Mouse (Mus musculus) kidney, postnatal 36 days (tissue): ENCODE measurements around the gene Tmem217.

ENCODE experiments used
- DNase-seq, 2 experiments: peaks; one replicate each; pipeline ENCODE4 v3.0.0; 2021 to 2022; ENCODE audit warnings: mixed read lengths in 2 of 2

The Tmem217 gene

DNA sequence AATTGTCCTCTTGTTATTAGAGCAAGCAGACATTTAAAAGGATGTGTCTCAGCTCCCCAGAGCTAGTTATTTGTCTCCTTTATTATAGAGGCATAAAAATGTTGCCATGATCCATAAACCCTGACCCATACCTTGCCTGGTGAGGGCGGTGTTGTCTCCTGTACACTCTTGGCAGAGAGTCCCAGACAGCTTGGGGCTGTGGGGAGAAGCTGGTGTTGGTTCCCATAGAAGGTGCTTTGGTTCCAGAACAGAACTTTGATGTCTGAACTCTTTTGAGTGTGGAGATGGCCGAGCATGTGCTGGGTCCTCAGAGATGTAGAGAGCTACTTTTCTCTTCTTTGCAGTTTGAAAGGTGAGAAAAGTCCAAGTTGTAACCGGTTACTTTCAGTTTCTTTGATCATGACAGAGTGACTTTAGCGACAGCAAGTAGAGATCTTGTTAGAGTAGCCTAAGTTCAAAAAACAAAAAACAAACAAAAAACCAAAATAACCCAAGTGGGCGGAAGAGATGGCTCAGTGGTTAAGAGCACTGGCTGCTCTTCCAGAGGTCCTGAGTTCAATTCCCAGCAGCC, at the start of gene Tmem217:
Gene Tmem217 (minus strand): TSS at position 224 of the 571 bp plus-strand sequence.
- DNase-seq: no peak

DNA sequence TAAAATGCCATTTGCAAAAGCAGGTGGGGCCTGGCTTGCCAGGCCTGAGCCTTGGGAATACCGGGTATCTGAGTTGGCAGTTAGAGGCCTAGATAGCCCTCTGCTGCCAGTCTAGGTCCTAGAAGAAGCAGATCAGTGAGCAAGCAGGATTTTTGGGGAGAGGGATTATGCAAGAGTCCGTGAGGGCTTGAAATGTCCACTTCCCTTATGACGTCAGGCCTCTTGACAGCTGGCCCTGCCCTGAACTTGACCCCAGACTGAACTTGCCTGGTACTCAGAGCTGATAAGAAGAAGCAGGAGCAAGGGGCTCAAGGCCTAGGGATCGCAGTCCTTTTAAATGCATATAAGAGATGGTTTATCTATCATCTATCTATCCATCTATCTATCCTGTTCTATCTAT, 49.2 kb upstream of the Tmem217 start:
- DNase-seq: peak in 1 of 2 experiments; percentile 49

DNA sequence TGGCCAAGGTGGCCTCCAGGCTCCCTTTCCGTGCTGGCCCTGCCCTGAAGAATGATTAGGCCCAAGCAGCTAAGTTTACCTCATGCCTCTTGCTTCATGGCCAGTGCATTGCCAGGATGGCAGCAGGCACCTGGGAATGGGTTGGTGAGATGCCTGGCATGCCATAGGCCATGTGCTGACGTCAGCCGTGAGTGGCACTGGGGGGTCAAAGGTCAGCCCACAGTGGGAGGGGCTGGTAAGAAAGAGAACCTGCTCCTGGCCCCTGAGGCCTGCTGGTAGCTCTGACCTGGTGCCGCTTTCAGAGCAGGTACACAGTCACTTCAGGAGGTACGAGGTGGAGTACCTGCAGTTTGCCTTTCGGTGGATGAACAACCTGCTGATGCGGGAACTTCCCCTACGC, 47.4 kb upstream of the Tmem217 start:
- peak; percentile 62 to 66 for DNase-seq

DNA sequence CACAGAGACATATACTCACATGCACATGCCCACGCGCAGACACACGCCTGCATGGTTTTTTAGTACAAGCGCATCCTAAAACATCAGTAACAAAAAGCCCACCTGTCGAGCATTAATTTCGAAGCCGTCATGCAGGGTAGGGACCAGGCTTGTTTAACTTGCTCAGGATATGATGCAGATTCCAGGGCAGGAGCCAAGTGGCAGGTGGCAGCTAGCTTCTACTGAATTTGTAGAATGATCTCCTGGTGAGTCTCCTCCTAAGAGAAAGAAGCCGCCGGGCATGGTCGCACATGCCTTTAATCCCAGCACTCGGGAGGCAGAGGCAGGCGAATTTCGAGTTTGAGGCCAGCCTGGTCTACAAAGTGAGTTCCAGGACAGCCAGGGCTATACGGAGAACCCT, 46.9 kb upstream of the Tmem217 start:
- no peak for DNase-seq

DNA sequence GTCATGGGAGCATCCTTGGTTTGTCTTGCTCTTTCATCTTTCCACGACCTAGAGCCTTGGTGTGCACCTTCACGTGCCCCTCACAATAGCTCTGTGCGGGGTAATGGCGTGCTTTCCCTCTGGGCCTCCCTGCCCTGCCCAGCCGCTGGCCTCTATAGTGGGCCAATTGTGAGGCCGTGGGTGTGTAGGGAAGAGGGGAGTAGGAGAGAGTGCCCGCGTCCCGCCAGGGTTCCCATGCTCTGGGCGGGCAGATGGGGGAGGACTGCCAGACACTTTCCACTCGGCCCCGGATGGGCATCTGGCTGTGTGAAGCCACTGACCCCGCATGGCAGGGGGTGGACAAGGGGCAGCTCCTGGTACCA, 44.6 kb upstream of the Tmem217 start:
- DNase-seq: no peak

DNA sequence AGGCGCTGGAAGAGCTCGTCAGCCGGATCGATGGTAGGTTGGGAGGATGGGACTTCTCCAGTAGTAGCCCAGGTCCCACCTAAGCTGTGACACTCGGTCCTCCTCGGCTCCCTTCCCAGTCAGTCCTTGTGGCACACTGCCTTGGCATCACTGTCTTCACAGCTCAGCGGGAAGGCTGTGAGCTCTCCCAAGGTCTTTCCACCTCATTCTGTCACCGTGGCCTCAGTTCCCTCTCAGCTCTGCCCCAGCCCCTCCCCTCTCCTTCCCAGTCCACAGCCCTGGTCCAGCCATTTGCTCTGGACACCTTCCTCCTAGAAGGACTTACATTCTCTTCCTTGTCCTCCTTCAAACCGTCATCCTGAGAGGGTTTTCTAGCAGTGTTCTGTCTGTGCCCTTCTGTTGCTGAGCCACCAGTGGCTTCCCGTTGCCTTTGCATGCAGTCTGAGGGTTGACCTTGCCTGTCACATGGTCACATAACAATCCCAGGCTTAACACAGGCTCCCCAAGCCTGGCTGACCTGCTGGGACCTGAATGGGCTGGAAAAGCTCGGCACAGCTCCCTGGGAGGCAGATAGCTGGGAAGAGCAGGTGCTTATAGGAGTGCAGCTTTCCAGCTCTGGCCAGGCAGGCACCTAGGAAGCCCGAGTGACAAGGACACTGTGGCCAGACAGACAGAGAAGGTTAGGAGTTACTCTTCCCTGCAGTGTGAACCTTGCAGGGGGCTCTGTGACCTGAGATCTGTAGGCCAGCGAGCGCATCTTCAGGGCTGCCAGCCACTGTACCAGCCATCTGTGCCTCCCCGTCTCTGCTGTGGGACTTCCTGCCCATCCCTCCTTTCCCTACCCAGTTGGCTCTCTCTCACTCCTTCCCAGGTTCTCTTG, 43.9 kb upstream of the Tmem217 start:
- peak; percentile 30 to 48 for DNase-seq

DNA sequence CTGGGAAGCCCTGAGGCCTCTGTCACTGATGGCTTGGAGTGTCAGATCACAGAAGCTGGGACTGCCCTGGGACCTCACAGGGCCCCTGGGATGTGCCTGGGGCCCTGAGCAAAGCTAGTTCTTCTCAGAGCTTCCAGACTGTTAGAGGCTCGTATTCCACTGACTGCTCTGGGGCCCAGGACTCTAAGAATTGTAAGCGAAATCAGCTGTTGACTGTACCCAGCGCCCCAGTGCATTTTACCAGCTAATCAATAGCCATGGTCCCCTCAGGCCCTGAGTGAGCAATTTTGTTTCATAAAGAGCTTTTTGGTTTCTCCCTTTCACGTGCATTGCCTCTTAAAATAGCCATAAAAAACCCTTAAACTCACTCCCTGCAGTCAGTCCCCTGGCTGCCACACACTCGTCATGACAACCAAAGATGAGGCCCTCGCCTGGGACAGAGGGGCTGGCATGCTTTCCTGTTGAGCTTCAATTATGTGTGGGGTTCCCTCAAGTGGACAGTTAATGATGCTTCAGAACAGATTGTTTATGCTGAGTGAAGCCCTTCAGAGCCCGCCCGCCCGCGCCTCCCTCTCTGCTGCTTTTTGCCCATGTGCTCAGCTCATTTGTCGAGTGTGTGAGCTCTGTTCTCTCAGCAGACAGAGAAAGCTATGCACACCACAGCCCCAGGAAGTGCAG, 37.2 kb upstream of the Tmem217 start:
- no peak for DNase-seq

DNA sequence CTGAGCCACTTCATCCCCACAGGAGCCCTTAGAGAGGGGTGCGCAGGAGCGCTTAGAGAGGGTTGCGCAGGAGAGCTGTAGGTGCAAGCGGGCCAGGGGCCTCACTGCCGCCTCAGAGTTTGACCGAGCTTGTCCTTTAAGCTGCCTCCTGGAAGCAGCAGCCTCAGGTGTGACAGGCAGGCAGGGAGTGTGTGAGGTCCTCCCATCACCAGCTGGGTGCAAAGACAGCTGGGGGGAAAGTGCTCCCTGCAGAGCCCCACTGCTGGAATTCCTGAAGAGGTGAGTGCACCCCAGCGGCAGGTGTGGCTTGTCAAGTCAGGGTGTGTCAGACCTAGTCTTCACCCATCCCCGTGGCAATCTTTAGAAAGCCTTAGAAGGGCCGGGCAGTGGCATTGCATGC, 34.7 kb upstream of the Tmem217 start:
- no peak for DNase-seq

DNA sequence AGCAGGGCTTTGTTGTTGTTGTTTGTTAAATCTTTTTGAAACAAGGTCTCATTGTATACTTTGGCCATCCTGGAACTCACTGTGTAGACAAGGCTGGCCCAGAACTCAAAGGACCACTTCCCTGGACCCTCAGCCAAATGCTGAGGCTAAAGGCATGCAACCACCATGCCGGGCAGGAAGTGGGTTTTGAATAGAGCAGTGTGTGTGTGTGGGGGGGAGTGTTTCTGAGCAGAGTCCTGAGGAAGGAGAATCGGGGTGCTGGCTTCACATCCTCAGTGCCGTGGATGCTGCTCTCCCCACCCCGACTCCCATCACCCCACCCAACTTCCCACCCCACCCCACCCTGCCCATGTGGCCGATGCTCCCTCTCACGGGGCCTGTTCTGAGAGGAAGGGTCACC, 33.3 kb upstream of the Tmem217 start:
- no peak for DNase-seq

DNA sequence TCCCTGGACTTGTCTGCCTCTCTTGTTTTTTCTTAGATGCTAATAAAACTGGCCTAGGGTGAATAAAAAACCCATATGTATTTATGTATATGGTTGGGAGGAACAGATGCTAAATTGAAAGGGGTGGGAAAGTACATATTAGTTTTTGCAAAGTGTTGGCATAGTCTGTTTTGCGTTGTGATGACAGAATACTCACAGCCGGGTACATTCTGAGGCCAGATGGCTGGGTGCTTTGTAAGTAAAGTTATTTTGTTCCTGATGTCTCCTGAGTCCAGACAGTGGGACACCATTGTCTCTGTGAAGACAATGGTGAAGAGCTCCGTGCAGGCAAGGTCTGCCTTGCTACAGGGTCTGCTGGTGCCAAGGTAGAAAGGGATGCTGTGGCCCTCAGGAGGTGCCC, 32.6 kb upstream of the Tmem217 start:
- DNase-seq: no peak

DNA sequence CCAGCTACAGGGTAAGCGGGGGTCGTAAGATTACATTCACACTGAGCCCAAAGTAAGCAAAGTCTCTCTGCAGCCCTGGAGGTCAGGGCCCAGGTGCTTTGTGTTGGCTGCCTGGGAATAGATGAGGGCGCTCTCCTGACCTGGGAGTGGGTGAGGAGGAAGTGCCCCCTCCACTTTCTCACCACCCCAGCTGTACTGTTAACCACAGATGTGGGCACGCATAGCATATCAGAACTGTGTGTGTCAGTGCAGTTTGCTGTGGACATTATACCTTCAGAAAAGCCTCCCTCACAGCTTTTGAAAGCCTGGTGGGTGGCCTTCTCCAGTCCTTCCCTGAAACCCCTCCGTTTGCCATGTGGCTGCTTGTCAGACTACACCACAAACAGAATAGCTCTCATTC, 32.1 kb upstream of the Tmem217 start:
- no peak for DNase-seq

DNA sequence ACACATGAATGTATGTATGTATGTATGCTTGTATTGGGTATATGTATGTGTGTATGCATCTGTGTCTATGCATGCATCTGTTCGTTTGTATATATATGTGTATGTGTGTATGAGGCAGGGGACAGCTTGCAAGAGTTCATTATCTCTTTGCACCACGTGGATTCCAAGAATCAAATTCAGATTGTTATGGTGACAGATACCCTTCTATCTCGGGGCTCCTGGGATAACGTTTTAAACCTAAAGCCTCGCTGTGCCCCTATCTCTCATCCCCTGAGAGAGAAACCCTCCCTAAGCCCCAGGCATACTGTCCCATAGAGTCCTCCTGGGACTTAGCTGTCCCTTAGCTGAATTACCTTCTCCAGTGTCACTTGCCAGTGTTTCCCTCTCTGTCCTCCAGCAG, 31.4 kb upstream of the Tmem217 start:
- DNase-seq: no peak

DNA sequence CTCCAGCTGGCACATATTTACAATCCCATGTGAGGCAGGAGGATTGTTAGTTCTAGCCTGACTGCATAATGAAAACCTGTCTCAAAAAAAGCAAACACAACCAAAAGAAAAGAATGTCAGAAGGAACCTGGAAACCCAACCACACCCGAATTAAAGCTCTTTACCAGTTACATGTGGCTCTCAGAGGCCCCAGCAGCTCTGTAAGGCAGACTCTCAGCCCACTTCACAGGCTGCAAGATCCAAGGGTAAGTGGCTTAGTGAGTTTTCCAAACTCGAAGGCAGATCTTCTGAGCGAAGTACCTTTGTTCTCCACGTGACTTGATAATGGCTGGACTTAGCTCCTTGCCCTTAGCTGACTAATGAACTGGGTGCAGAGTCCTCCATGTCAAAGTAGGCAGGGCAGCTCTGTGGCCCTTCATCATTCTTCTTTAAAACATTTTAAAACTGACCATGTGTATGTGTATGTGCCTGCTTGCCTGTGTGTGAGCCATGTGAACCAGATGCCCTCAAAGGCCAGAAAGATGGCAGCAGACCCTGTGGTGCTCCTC, 27.5 kb upstream of the Tmem217 start:
- DNase-seq: peak; percentile 58 to 62

DNA sequence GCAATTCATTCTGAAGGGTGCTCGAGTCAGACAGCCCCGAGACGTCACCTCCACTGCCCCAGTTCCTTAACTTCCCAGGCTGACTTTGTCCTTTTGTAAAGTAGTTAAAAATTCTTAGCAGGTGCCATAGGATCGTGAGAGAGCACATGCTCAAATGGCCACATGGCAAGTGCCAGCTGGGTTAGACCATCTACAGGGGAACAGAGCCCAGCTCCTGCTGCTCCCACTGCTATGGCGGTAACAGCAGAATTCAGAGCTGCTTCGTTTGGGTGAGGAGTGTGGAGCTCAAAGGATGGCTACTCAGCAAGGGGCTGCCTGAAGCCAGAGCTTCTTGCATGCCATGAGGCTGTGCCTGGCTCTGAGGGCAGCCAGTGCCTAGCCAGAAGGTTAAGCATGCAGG, 17.6 kb upstream of the Tmem217 start:
- no peak for DNase-seq

DNA sequence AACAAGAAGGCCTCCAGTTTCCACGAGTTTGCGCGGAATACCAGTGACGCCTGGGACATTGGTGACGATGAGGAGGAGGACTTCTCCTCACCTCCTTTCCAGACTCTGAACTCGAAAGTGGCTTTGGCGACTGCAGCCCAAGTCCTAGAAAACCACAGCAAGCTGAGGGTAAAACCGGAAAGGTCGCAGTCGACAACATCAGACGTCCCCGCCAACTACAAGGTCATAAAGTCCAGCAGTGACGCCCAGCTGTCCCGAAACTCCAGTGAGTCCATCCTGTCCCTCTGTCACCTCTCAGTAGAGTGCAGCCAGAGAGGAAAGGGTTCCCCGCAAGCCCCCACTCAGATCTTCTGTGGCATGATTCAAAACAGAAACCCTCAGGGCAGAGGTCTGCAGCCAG, 16.2 kb upstream of the Tmem217 start:
- no peak for DNase-seq

DNA sequence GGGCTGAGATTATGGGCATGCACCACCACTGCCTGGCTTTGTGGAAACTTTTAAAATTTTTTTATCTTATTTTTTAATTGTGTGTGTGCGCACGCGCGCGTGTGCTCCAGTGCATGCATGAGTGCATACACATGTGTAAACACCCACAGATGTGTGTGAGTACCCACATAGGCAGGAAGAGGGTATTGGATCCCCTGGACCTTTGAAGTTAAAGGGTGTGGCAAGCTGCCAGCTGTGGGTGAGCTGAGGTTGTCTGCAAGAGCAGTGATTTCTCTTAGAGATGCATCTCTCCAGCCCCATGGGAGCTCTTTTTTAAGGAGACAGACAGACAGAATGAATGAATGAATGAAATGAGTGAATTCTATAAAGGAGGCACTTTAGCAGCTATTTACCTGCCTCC, 13.3 kb upstream of the Tmem217 start:
- no peak for DNase-seq

DNA sequence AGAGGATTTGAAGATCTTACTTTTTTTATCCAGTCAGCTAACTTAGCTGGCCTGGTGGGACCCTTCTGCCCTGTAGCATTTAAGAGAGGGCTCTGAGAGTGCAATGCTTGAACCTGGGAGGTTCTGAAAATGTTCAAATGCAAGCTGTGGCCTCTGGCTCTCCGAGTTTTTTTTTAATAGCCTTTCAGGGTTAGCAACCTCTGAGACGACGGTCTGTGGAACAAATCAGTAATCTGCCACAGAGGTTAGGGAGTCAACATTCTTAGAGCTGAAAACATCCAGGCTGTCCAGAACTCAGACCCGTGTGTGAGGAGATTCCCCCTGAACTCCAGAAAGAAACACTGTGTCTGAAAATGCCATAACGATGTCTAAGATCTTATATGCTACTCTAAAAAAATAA, 6.3 kb upstream of the Tmem217 start:
- DNase-seq: peak in 1 of 2 experiments; percentile 38

DNA sequence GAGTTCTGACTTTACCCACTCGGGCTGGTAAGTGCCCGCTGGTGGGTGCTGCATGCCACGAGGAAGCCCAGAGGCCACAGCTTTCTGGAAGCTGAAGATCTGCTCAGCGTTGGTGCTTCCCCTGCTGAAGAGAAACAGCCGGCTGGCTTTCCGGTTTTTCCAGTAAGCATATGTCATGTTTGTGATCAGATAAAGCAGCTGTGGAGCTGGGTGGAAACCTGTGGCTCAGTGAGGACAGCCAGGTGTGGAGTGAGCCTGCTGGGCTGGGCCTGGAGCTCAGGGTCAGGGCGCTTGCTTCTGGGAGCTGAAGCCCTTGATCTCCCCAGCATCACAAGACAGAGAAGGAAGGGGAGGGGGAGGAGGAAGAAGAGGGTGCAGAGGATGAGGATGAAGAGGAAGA, 4.7 kb upstream of the Tmem217 start:
- DNase-seq: no peak

DNA sequence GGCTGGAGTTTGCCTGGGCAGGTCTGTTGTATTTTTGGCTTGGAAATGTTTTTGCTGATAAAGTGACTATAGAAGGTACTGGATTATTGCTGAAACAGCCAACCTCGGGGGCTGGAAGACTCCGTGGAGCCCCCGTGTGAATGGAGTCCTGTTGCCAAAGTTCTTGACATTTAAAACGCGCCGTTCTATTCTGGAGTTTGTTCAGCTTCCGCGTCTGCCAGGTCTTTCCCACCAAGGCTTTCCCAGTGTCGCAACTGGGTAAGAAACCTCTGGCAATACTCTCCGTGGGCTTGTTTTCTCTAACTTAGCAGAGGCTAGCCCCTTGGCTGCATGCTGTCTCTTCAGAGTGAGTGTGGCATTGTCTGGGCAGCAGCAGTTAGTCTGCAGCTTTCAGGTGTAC, 4.3 kb upstream of the Tmem217 start:
- DNase-seq: no peak

DNA sequence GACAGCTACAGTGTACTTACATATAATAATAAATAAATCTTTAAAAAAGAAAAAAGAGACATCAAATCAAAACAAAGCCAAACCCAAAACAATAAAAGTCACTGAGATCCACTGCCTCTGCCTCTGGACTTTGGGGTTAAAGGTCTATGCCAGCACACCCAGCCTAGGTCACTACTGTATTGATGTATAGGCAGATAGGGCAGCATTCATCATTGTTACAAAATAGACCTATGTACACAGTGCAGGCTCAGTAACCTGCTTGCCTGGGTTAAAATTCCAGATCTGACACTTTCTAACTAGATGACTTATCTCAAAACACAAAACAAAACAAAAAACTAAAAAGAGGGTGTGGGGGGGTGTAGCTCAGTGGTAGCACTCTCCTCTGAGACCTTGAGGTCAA, 2.0 kb upstream of the Tmem217 start:
- DNase-seq: no peak

DNA sequence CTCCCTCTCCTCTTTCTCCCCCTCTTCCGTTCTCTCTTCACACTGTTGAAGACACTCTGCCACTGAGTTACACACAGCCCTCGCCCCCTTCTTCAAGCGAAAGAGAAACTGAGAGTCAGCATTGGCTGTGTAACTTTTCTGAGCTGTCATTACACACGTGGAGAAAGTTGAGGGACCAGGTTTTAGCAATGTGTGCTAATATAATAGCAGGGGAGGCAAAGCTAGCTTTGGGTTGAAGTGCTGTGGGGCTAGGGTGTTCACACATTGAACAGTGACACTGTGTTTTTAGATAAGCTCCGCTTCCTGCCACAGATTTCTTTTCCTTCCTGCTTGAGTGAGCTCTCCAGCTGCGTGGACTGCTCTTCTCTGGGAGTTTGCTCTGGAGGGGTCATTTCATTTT, 1.2 kb downstream of the Tmem217 start:
- no peak for DNase-seq

DNA sequence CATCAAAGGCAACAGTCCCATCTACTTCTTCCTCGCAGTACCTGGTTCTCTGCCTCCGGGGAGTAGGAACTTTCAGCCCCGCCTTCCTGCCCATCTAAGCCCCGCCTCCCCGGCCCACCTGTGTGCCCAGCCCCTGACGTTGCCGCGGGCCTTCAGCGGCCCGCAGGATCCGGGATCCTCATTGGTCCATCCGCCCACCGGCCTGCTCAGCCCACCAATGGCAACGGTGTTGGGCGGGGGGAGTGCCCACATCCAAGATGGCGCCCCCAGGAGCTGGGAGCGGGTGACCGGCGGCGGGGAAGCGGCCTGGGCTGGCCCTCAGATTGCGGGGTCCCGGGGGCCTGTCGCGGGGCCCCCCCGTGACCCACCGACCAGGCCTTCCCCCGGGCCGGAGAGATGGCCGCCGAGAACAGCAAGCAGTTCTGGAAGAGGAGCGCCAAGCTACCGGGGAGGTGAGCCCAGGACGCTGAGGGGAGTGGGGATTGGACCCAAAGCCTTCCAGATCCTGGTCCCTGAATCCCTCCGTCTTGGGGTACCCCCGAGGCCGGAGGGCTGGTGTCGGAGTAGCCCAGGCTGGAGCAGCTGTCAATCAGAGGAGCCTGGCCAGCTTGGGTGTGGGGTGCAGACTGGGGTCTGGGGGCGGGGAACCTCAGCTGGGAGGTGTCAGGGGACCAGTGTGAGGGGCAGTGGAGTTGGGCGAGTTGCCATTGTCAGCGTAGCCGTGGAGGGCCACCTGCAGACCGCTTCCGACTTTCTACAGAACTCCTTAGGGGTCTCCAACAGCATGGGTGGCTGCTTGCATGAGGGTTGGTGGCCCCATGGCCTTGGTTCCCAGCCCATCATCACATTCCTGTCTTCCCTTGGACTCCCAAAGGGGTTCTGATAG, 2.4 kb downstream of the Tmem217 start, which contains the start of the genes Gm17657 and Tbc1d22b:
Gene Gm17657 (minus strand): TSS at position 96 of the 886 bp plus-strand sequence.
Gene Tbc1d22b (plus strand): TSS at position 243 of the 886 bp plus-strand sequence.
- peak; percentile 98 for DNase-seq

DNA sequence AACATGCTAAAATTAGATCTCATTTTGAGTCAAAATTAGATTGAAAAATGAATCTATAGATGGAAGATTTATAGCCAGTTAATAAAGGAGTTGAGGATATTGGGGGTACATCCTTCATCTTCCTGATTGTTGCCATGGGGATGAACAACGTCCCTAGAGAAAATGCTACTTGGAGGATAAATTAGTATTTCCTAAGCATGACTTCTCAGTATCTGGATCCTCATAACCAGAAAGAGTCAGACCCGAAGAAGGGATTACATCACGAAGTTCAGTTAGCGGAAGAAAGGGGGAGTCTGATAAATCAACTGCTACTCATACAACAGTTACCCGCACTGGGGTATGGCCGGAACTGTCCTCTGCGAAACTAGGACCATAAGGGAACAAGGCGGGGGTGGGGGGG, 3.2 kb downstream of the Tmem217 start:
- DNase-seq: no peak
